Mouse (Mus musculus) CH12.LX (cell line): ENCODE measurements around the gene 4930404N11Rik. TPM values are rescaled to one million over a fixed set of nuclear protein-coding genes. Genes with fewer than 3 reads are reported as not detected.

Source experiments
- DNase-seq: peaks from one replicate; pipeline ENCODE4 v3.0.0-alpha.2; 2013; ENCODE audit errors: extremely low read depth
- H3K27ac ChIP-seq: 2 replicates; pipeline ENCODE4 v1.5.1; 2012; ENCODE audit warnings: low read depth, mild to moderate bottlenecking, control low read depth, moderate library complexity; ENCODE audit not compliant: insufficient read depth
- H3K27me3 ChIP-seq: replicated peaks from 2 replicates; pipeline ENCODE3; 2012; ENCODE audit warnings: inconsistent platforms
- H3K36me3 ChIP-seq, 2 experiments: replicated peaks in 1 of 2; 2 replicates each; pipeline versions ENCODE3 to v1.6.1; 2012; ENCODE audit warnings: inconsistent platforms in 1 of 2, low read length in 1 of 2, mild to moderate bottlenecking in 1 of 2, mixed read lengths in 1 of 2, moderate library complexity in 1 of 2; ENCODE audit not compliant: control insufficient read depth in 1 of 2, insufficient read depth in 1 of 2
- H3K4me1 ChIP-seq, 2 experiments: 2 replicates each; pipeline ENCODE4 v1.6.1; 2012; ENCODE audit warnings: inconsistent platforms in 1 of 2, moderate library complexity in 1 of 2; ENCODE audit not compliant: insufficient read depth in 2 of 2, control insufficient read depth in 1 of 2
- H3K4me2 ChIP-seq: 2 replicates; pipeline ENCODE4 v1.6.1; 2012; ENCODE audit warnings: low read depth, mild to moderate bottlenecking, control low read depth; ENCODE audit not compliant: poor library complexity, insufficient read depth, severe bottlenecking
- H3K4me3 ChIP-seq, 3 experiments: fragments of 150-350 bp in 1 of 3; sonication (generic) in 1 of 3; replicated peaks in 1 of 3; 2 replicates each; pipeline versions ENCODE3 to v1.5.1; 2011 to 2012; ENCODE audit warnings: low read depth in 2 of 3, low read length in 2 of 3, mild to moderate bottlenecking in 2 of 3, moderate library complexity in 2 of 3, control low read depth in 1 of 3, improper control_type of control experiment in 1 of 3, inconsistent platforms in 1 of 3, mixed read lengths in 1 of 3; ENCODE audit not compliant: poor library complexity in 1 of 3
- H3K79me2 ChIP-seq: replicated peaks from 2 replicates; pipeline ENCODE4 v1.6.1; 2012; ENCODE audit warnings: mild to moderate bottlenecking, moderate library complexity; ENCODE audit not compliant: control insufficient read depth, poor library complexity, insufficient read depth, severe bottlenecking; ENCODE audit errors: extremely low read depth
- H3K9ac ChIP-seq: 2 replicates; pipeline ENCODE4 v1.6.1; 2012; ENCODE audit warnings: low read depth, mild to moderate bottlenecking, control low read depth, moderate library complexity; ENCODE audit not compliant: insufficient read depth
- H3K9me3 ChIP-seq: replicated peaks from 2 replicates; pipeline ENCODE3; 2012; ENCODE audit warnings: low read length, inconsistent platforms, mixed read lengths
- BHLHE40 ChIP-seq: IDR thresholded peaks from 2 replicates; pipeline ENCODE4 v1.6.1; 2011; ENCODE audit warnings: mild to moderate bottlenecking, low read depth, low read length, improper control_type of control experiment
- CHD1 ChIP-seq: IDR thresholded peaks from 2 replicates; pipeline ENCODE4 v1.6.1; 2012; ENCODE audit warnings: low read depth, low read length, improper control_type of control experiment, inconsistent platforms
- CHD2 ChIP-seq: IDR thresholded peaks from 2 replicates; pipeline ENCODE4 v1.6.1; 2011; ENCODE audit warnings: low read length, improper control_type of control experiment
- E2F4 ChIP-seq: IDR thresholded peaks from 2 replicates; pipeline ENCODE4 v1.6.1; 2011; ENCODE audit warnings: low read depth, low read length, improper control_type of control experiment; ENCODE audit not compliant: insufficient replicate concordance
- ELF1 ChIP-seq: IDR thresholded peaks from 2 replicates; pipeline ENCODE4 v1.6.1; 2014; ENCODE audit warnings: low read depth, mild to moderate bottlenecking, inconsistent platforms, low read length, improper control_type of control experiment
- EP300 ChIP-seq: IDR thresholded peaks from 2 replicates; pipeline ENCODE4 v1.6.1; 2011; ENCODE audit warnings: low read length, improper control_type of control experiment
- ETS1 ChIP-seq: conservative IDR thresholded peaks from 2 replicates; pipeline ENCODE4 v1.6.1; 2012; ENCODE audit warnings: low read depth, mild to moderate bottlenecking, inconsistent platforms, low read length, improper control_type of control experiment, moderate library complexity
- GABPA ChIP-seq: IDR thresholded peaks from 2 replicates; pipeline ENCODE4 v1.6.1; 2012; ENCODE audit warnings: low read depth, low read length, improper control_type of control experiment, inconsistent platforms; ENCODE audit not compliant: insufficient replicate concordance
- HCFC1 ChIP-seq: IDR thresholded peaks from 2 replicates; pipeline ENCODE4 v1.6.1; 2012; ENCODE audit warnings: low read depth, mild to moderate bottlenecking, inconsistent platforms, low read length, improper control_type of control experiment
- IRF4 ChIP-seq: IDR thresholded peaks from 2 replicates; pipeline ENCODE4 v1.6.1; 2014; ENCODE audit warnings: low read depth, mild to moderate bottlenecking, inconsistent platforms, low read length, improper control_type of control experiment
- JUN ChIP-seq: IDR thresholded peaks from 2 replicates; pipeline ENCODE4 v1.6.1; 2011; ENCODE audit warnings: low read depth, mild to moderate bottlenecking, low read length, improper control_type of control experiment, moderate library complexity; ENCODE audit not compliant: insufficient read depth
- KAT2A ChIP-seq: IDR thresholded peaks from 2 replicates; pipeline ENCODE4 v1.6.1; 2012; ENCODE audit warnings: low read length, improper control_type of control experiment, inconsistent platforms; ENCODE audit not compliant: insufficient replicate concordance
- MAFK ChIP-seq: IDR thresholded peaks from 2 replicates; pipeline ENCODE4 v1.6.1; 2011; ENCODE audit warnings: low read length, improper control_type of control experiment; ENCODE audit not compliant: insufficient replicate concordance
- MEF2A ChIP-seq: IDR thresholded peaks from 2 replicates; pipeline ENCODE4 v1.6.1; 2014; ENCODE audit warnings: low read depth, mild to moderate bottlenecking, inconsistent platforms, low read length, improper control_type of control experiment, borderline replicate concordance
- MYC ChIP-seq: IDR thresholded peaks from 2 replicates; pipeline ENCODE4 v1.6.1; 2011; ENCODE audit warnings: low read depth, mild to moderate bottlenecking, improper control_type of control experiment, low read length
- PAX5 ChIP-seq: IDR thresholded peaks from 2 replicates; pipeline ENCODE4 v1.6.1; 2012; ENCODE audit warnings: low read length, inconsistent platforms, mixed read lengths
- POLR2A ChIP-seq: IDR thresholded peaks from 2 replicates; pipeline ENCODE4 v1.6.1; 2011; ENCODE audit warnings: low read depth, mild to moderate bottlenecking, improper control_type of control experiment, low read length
- POLR2AphosphoS2 ChIP-seq: IDR thresholded peaks from 2 replicates; pipeline ENCODE4 v1.6.1; 2011; ENCODE audit warnings: low read depth, low read length, improper control_type of control experiment
- RAD21 ChIP-seq: IDR thresholded peaks from 2 replicates; pipeline ENCODE4 v1.6.1; 2011; ENCODE audit warnings: low read depth, mild to moderate bottlenecking, low read length, improper control_type of control experiment, moderate library complexity
- RCOR1 ChIP-seq: conservative IDR thresholded peaks from 2 replicates; pipeline ENCODE4 v1.6.1; 2012; ENCODE audit warnings: low read depth, mild to moderate bottlenecking, inconsistent platforms, low read length, improper control_type of control experiment
- SMC3 ChIP-seq: IDR thresholded peaks from 2 replicates; pipeline ENCODE4 v1.6.1; 2011; ENCODE audit warnings: low read depth, low read length, improper control_type of control experiment
- TBP ChIP-seq: conservative IDR thresholded peaks from 2 replicates; pipeline ENCODE4 v1.6.1; 2011; ENCODE audit warnings: low read depth, low read length, improper control_type of control experiment
- TCF12 ChIP-seq: IDR thresholded peaks from 2 replicates; pipeline ENCODE4 v1.6.1; 2014; ENCODE audit warnings: low read depth, mild to moderate bottlenecking, inconsistent platforms, low read length, improper control_type of control experiment
- UBTF ChIP-seq: IDR thresholded peaks from 2 replicates; pipeline ENCODE4 v1.6.1; 2012; ENCODE audit warnings: low read depth, mild to moderate bottlenecking, inconsistent platforms, low read length, improper control_type of control experiment, moderate library complexity
- USF1 ChIP-seq: IDR thresholded peaks from 2 replicates; pipeline ENCODE4 v1.6.1; 2014; ENCODE audit warnings: low read depth, mild to moderate bottlenecking, inconsistent platforms, low read length, improper control_type of control experiment
- USF2 ChIP-seq: conservative IDR thresholded peaks from 2 replicates; pipeline ENCODE4 v1.6.1; 2011; ENCODE audit warnings: low read depth, low read length, improper control_type of control experiment
- ZKSCAN1 ChIP-seq: IDR thresholded peaks from 2 replicates; pipeline ENCODE4 v1.6.1; 2012; ENCODE audit warnings: low read depth, inconsistent platforms, low read length, improper control_type of control experiment, borderline replicate concordance
- dilution Hi-C: fragments of 300-500 bp; cut with MboI; formaldehyde crosslinking; loops from 2 replicates; pipeline ENCODE4 v1.14.3; 2020; ENCODE audit warnings: low sequenced_read_pairs; ENCODE audit not compliant: extremely low pct_unique_long_range_greater_than_20kb, extremely low pct_ligation_motif_present
- in situ Hi-C: fragments of 300-500 bp; cut with MboI; formaldehyde crosslinking; loops from 3 replicates; pipeline ENCODE4 v1.14.3; 2019; ENCODE audit warnings: low sequenced_read_pairs, low pct_ligation_motif_present, low pct_unique_long_range_greater_than_20kb, mixed read lengths
- polyA plus RNA-seq: library from polyadenylated mRNA; unstranded; fragments of >175 nt; gene quantifications from 2 replicates; pipeline ENCODE4 v1.2.1, GENCODE M21; 2012; ENCODE audit warnings: low read depth; ENCODE audit not compliant: insufficient read length
- total RNA-seq, 2 experiments: library from RNA; depleted of rRNA; stranded (reverse); fragments of 300-350 nt in 1 of 2; fragments of >200 nt in 1 of 2; gene quantifications; 2 replicates each; pipeline ENCODE4 v1.2.3; 2012 to 2014

4930404N11Rik gene
- total and polyA plus RNA-seq, 3 experiments = 0.23 to 5.2 (median 2.7) TPM

DNA sequence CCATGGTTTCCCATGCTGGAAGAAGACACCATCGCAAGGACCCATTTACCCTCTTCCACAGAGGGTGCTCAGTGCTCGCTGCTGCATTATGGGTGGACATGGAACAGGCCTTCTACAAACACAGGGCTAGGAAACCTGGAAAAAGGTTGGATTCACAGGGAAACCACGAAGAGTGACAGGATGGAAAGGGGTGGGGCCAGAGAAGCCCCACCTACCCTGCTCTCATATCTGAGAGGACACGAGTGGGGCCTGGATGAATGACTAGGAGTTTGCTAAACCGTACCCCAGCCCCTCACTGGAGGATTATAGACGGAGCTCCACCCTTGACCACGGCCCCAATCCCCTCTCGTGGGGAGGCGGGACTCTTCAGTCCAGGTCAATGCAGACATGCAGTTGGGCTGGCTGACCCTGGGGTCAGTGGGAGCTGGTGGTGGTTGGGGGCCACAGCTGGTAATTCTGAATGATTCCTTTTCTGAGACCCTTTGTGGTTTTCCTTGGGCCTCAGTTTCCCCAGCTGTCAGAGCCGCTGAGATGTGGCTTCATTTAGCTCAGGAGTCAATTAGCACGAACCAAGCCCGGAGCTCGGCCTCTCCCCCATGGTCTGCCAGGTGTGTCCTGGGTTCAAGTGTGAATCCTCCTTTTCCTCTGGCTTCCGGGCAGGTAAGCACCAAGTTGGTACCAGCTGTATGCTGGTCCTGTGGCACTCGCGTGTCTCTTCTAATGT lies 47.1 kb upstream of the 4930404N11Rik start:
- H3K27ac ChIP-seq = peak overlapping the region; percentile 25; the same call in 1 of the 2 replicates
- peak overlapping the region in 1 of 3 experiments; percentile 6 for H3K4me3 ChIP-seq
- no peak overlapping the region for H3K9ac ChIP-seq
- no peaks in the 10 kb centered on the region for H3K9me3 ChIP-seq
- no peaks in the 10 kb centered on the region for H3K27me3 ChIP-seq
- dilution Hi-C loops = no loop called here
- peaks cover 22 to 51% of the 10 kb centered on the region in 2 experiments for H3K36me3 ChIP-seq
- H3K4me1 ChIP-seq = peaks cover 62 to 80% of the 10 kb centered on the region in 2 experiments
- in situ Hi-C loops = no loop called here
- DNase-seq = no peak
- no peak overlapping the region for H3K4me2 ChIP-seq
- 0 out of 2 replicates have a peak, but pooled peaks cover 5% of the 10 kb centered on the region for H3K79me2 ChIP-seq
- TF ChIP-seq TBP = no peak
- no peak for TF ChIP-seq GABPA
- no peak for TF ChIP-seq MAFK
- no peak for TF ChIP-seq ZKSCAN1
- TF ChIP-seq KAT2A = no peak
- TF ChIP-seq CHD2 = no peak
- TF ChIP-seq E2F4 = no peak
- no peak for TF ChIP-seq ELF1

DNA sequence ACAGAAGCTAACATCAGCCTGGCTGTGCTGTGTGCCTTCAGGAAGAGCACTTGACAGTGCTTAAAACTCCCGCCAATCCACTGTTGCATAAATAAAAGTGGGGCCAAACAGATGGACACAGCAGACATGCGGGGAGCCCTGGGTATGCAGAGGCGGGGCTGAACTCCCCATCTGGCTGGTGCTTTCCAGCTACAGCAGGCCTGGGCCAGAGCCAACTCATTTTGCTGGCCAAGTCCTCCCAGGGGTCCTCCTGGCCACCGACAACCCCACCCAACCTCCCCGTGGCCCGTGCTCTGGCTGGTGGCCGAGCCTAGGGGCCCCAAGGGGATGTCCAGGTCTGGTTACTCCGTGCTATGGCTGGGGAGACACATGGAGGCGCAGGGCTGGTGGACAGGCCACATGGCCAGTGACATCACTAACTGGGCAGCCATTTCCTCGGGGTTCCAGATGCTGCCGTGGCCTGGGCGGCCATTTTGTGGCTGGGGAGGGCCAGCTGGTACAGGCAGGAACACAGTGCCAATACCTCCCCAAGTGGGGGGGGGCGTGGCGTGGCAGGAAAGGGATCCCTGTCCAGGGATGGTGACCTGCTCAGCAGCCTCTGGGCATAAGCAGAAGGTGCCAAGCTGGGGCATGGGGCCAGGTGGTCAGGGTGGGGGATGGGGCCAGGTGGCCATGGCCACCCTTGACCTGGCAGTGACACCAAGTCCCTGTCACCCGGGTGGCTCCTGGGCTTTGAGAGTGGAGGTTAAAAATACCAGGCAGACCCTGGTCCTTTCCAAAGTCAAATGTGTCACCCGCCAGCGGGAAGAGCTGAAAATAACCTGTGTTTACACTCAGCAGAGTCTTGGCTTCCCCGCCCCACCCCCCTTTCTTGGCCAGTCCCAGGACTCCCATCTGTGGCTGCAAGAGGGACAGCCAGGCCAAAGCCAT lies 46.1 kb upstream of the 4930404N11Rik start:
- H3K4me3 ChIP-seq = peak overlapping the region in 1 of 3 experiments; percentile 6
- H3K27me3 ChIP-seq = no peaks in the 10 kb centered on the region
- no peak overlapping the region; the same call in 1 of the 2 replicates for H3K4me2 ChIP-seq
- 0 out of 2 replicates have a peak, but pooled peaks cover 5% of the 10 kb centered on the region for H3K79me2 ChIP-seq
- H3K9ac ChIP-seq = no peak overlapping the region
- H3K9me3 ChIP-seq = no peaks in the 10 kb centered on the region
- H3K27ac ChIP-seq = peak overlapping the region; percentile 61
- H3K36me3 ChIP-seq = peaks cover 25 to 52% of the 10 kb centered on the region in 2 experiments
- dilution Hi-C loops = no loop called here
- in situ Hi-C loops = no loop called here
- H3K4me1 ChIP-seq = peaks cover 66 to 89% of the 10 kb centered on the region in 2 experiments
- DNase-seq = no peak
- peak; percentile 66 for TF ChIP-seq TCF12
- no peak for TF ChIP-seq POLR2A
- no peak for TF ChIP-seq PAX5
- peak; percentile 62; the same call in 1 of the 2 replicates for TF ChIP-seq ETS1
- no peak for TF ChIP-seq EP300
- no peak for TF ChIP-seq TBP
- no peak for TF ChIP-seq HCFC1
- no peak for TF ChIP-seq MYC
- TF ChIP-seq GABPA = no peak
- TF ChIP-seq RAD21 = no peak
- no peak for TF ChIP-seq USF2
- TF ChIP-seq SMC3 = no peak
- TF ChIP-seq IRF4 = 0 out of 2 replicates have a peak, but pooled peaks have one; percentile 38
- TF ChIP-seq POLR2AphosphoS2 = no peak
- no peak for TF ChIP-seq UBTF
- no peak for TF ChIP-seq RCOR1
- no peak for TF ChIP-seq CHD1
- no peak for TF ChIP-seq ELF1
- no peak for TF ChIP-seq KAT2A
- no peak for TF ChIP-seq E2F4
- TF ChIP-seq BHLHE40 = peak; percentile 57
- no peak; the same call in 1 of the 2 replicates for TF ChIP-seq MEF2A
- TF ChIP-seq USF1 = peak; percentile 37; the same call in 1 of the 2 replicates
- TF ChIP-seq JUN = no peak
